19 mouse cellular contexts compared by ENCODE assay signal in the genomic region with DNA sequence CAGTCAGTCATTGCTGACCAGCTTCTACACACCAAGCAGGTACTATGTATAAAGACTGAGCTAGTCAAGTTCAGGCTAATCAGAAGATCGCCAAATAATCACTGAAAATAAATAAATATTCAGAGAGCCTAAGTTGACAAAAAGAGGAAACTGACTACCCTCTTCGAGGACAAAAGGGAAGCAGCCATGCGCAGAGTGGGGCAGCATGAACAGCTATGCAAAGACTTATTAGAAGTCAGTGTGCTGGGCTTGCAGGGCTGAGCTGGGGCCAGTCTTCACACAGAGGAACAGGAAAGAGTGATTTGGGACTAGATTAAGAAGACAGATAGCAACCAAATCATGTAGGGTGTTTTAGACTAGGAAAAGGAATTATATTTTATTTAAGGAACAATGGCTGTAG. TPM values are rescaled to one million over a fixed set of nuclear protein-coding genes. Genes with fewer than 3 reads are reported as not detected.
"Had no signal": no experiment of that assay in that cellular context is flagged by ENCODE, and none has a peak within 500 bp of the region (broad histone marks: within the 10 kb centered on the region; RNA-seq: fewer than 3 reads in every experiment).

No protein-coding gene starts in this region.

- H3K4me3 ChIP-seq: layer of hippocampus, adult 2 months; limb, embryonic 12.5 days; liver, embryonic 13.5 days; lung, embryonic 15.5 days; megakaryocyte, embryonic 14.5 days; midbrain, embryonic 12.5 days; myocyte; neural tube, embryonic 12.5 days; stomach, embryonic 15.5 days had no signal

- H3K27me3 ChIP-seq: limb, embryonic 12.5 days; liver, embryonic 13.5 days; lung, embryonic 15.5 days; megakaryocyte, embryonic 14.5 days; midbrain, embryonic 12.5 days; neural tube, embryonic 12.5 days; stomach, embryonic 15.5 days had no signal

- H3K36me3 ChIP-seq: limb, embryonic 12.5 days; liver, embryonic 13.5 days; lung, embryonic 15.5 days; midbrain, embryonic 12.5 days; neural tube, embryonic 12.5 days; stomach, embryonic 15.5 days had no signal

- H3K9me3 ChIP-seq: limb, embryonic 12.5 days; liver, embryonic 13.5 days; lung, embryonic 15.5 days; megakaryocyte, embryonic 14.5 days; midbrain, embryonic 12.5 days; neural tube, embryonic 12.5 days; stomach, embryonic 15.5 days had no signal

- H3K9ac ChIP-seq: limb, embryonic 12.5 days; liver, embryonic 13.5 days; liver, postnatal 0 days; lung, embryonic 15.5 days; midbrain, embryonic 12.5 days; neural tube, embryonic 12.5 days; stomach, embryonic 15.5 days had no signal

- DNase-seq: kidney, adult 18-20 months; kidney, postnatal 10 days; kidney, postnatal 4 days; liver, embryonic 13.5 days; liver, postnatal 0 days; lung, postnatal 14 days; thymus, adult 2 months; thymus, postnatal 36 days had no signal

- H3K27ac ChIP-seq: layer of hippocampus, adult 2 months; limb, embryonic 12.5 days; liver, embryonic 13.5 days; lung, embryonic 15.5 days; midbrain, embryonic 12.5 days; neural tube, embryonic 12.5 days; stomach, embryonic 15.5 days had no signal

- ATAC-seq: liver, postnatal 0 days; midbrain, embryonic 16.5 days had no signal

- H3K4me2 ChIP-seq: limb, embryonic 12.5 days; liver, embryonic 13.5 days; lung, embryonic 15.5 days; midbrain, embryonic 12.5 days; neural tube, embryonic 12.5 days; stomach, embryonic 15.5 days had no signal

- H3K4me1 ChIP-seq: limb, embryonic 12.5 days; liver, embryonic 13.5 days; lung, embryonic 15.5 days; megakaryocyte, embryonic 14.5 days; midbrain, embryonic 12.5 days; neural tube, embryonic 12.5 days; stomach, embryonic 15.5 days had no signal

RNA-seq across cellular contexts. Expression of a gene that starts 45.3 kb away (rescaled TPM):
- total RNA-seq: layer of hippocampus, adult 2 months; left cerebral cortex, postnatal 36 days had no signal
- polyA plus RNA-seq: myocyte; testis, adult 2 months had no signal
